Mouse (Mus musculus) liver, embryonic 12.5 days (tissue): Measurements from ENCODE around the gene Rbm5. TPM values are rescaled to one million over a fixed set of nuclear protein-coding genes. Genes with fewer than 3 reads are reported as not detected.

ENCODE experiments used
- ATAC-seq: fragments of 200-750 bp; cut with Nextera tagmentation; 2 replicates; pipeline ENCODE4 v1.8.0; 2017; ENCODE audit warnings: moderate number of reproducible peaks, mild to moderate bottlenecking, moderate library complexity
- H3K27ac ChIP-seq: fragments of 300-500 bp; sonication (generic); 2 replicates; pipeline ENCODE4 v1.5.1; 2016; ENCODE audit warnings: mild to moderate bottlenecking
- H3K27me3 ChIP-seq: fragments of 300-500 bp; sonication (generic); replicated peaks from 2 replicates; pipeline ENCODE4 v1.6.1; 2016; ENCODE audit warnings: mild to moderate bottlenecking, moderate library complexity
- H3K36me3 ChIP-seq: fragments of 300-500 bp; sonication (generic); 2 replicates; pipeline ENCODE4 v1.6.1; 2016; ENCODE audit warnings: mild to moderate bottlenecking, moderate library complexity
- H3K4me1 ChIP-seq: fragments of 300-500 bp; sonication (generic); 2 replicates; pipeline ENCODE4 v1.6.1; 2016
- H3K4me2 ChIP-seq: fragments of 300-500 bp; sonication (generic); 2 replicates; pipeline ENCODE4 v1.6.1; 2016; ENCODE audit warnings: mild to moderate bottlenecking, moderate library complexity
- H3K4me3 ChIP-seq: fragments of 300-500 bp; sonication (generic); 2 replicates; pipeline ENCODE4 v1.5.1; 2016; ENCODE audit warnings: mild to moderate bottlenecking, moderate library complexity
- H3K9ac ChIP-seq: fragments of 300-500 bp; sonication (generic); 2 replicates; pipeline ENCODE4 v1.6.1; 2016; ENCODE audit warnings: mild to moderate bottlenecking, moderate library complexity
- H3K9me3 ChIP-seq: fragments of 300-500 bp; sonication (generic); replicated peaks from 2 replicates; pipeline ENCODE4 v1.6.1; 2016; ENCODE audit warnings: mild to moderate bottlenecking, moderate library complexity
- WGBS: fragments of 180-500 bp; shearing (Covaris S2); methylation state at CpG from one replicate; pipeline ENCODE4 v1.1.7; 2016; ENCODE audit not compliant: insufficient replicate concordance; 5-methylcytosine and 5-hydroxymethylcytosine counted together
- polyA plus RNA-seq: library from polyadenylated mRNA; unstranded; fragments of >200 nt; fragmentation: Nextera tagmentation; extraction: Ambion mirVana; gene quantifications from 2 replicates; pipeline ENCODE4 v1.2.1, GENCODE M21; 2016

Rbm5 gene
- 84.3 and 88.6 TPM in 2 replicates for polyA plus RNA-seq

- no peaks in the 10 kb centered on the region for H3K27me3 ChIP-seq
- H3K36me3 ChIP-seq, result peaks cover 69% of the 10 kb centered on the region
- WGBS, result under 1% methylated on average over 60 of the region's 60 CpGs
Observed at GRCm38 (mm10) chr9:107770374-107771290, at the start of gene Rbm5. Rbm5 (minus strand) TSS chr9:107770996.

GRCm38 (mm10) chr9:107812132-107812531 lies 41.3 kb upstream of the Rbm5 start:
- Histone ChIP-seq H3K9me3 (no peaks in the 10 kb centered on the region), H3K27me3 (no peaks in the 10 kb centered on the region), H3K9ac (no peak overlapping the region), H3K4me2 (no peak overlapping the region), H3K27ac (no peak overlapping the region), H3K4me1 (no peaks in the 10 kb centered on the region), H3K36me3 (peaks cover 68% of the 10 kb centered on the region), H3K4me3 (no peak overlapping the region)
- ATAC-seq, result no peak
- WGBS, result 76% methylated on average over 1 of the region's 1 CpGs

More at GRCm38 (mm10) chr9:107770374-107771290, at the start of gene Rbm5:
- Histone ChIP-seq H3K4me2 (peak within 1 kb of the TSS; percentile 79), H3K9ac (peak within 1 kb of the TSS; percentile 99), H3K27ac (peak within 1 kb of the TSS; percentile 96), H3K9me3 (no peaks in the 10 kb centered on the region), H3K4me1 (peaks cover 28% of the 10 kb centered on the region), H3K4me3 (peak within 1 kb of the TSS; percentile 100)
- ATAC-seq, result peak; percentile 100

- Histone ChIP-seq H3K4me2 (no peak overlapping the region), H3K4me1 (no peaks in the 10 kb centered on the region), H3K27ac (no peak overlapping the region), H3K9ac (no peak overlapping the region), H3K9me3 (no peaks in the 10 kb centered on the region), H3K27me3 (no peaks in the 10 kb centered on the region), H3K36me3 (peaks cover 57% of the 10 kb centered on the region), H3K4me3 (no peak overlapping the region)
- WGBS, result 69% methylated on average over 2 of the region's 2 CpGs
- ATAC-seq, result no peak
Observed at GRCm38 (mm10) chr9:107810985-107811384, 40.2 kb upstream of the Rbm5 start.

- Histone ChIP-seq H3K27me3 (no peaks in the 10 kb centered on the region), H3K4me3 (no peak overlapping the region), H3K27ac (no peak overlapping the region), H3K9ac (no peak overlapping the region), H3K4me1 (0 out of 2 replicates have a peak, but pooled peaks cover 6% of the 10 kb centered on the region), H3K9me3 (no peaks in the 10 kb centered on the region), H3K36me3 (peaks cover 76% of the 10 kb centered on the region), H3K4me2 (no peak overlapping the region)
- ATAC-seq, result no peak
- 25% methylated on average over 6 of the region's 6 CpGs for WGBS
Observed at GRCm38 (mm10) chr9:107791714-107792113, 20.9 kb upstream of the Rbm5 start.

GRCm38 (mm10) chr9:107782536-107783203 lies 11.9 kb upstream of the Rbm5 start:
- H3K27me3 ChIP-seq, result no peaks in the 10 kb centered on the region
- no peaks in the 10 kb centered on the region for H3K9me3 ChIP-seq
- H3K4me2 ChIP-seq, result no peak overlapping the region
- WGBS, result 83% methylated on average over 11 of the region's 11 CpGs
- peaks cover 93% of the 10 kb centered on the region for H3K36me3 ChIP-seq
- H3K27ac ChIP-seq, result no peak overlapping the region
- no peak overlapping the region for H3K4me3 ChIP-seq
- no peak for ATAC-seq
- H3K4me1 ChIP-seq, result no peaks in the 10 kb centered on the region
- H3K9ac ChIP-seq, result no peak overlapping the region

GRCm38 (mm10) chr9:107776809-107777208 lies 6.0 kb upstream of the Rbm5 start:
- Histone ChIP-seq H3K4me2 (no peak overlapping the region), H3K4me3 (no peak overlapping the region), H3K9ac (no peak overlapping the region), H3K36me3 (peaks cover 87% of the 10 kb centered on the region), H3K27me3 (no peaks in the 10 kb centered on the region), H3K27ac (no peak overlapping the region), H3K4me1 (peaks cover 5% of the 10 kb centered on the region), H3K9me3 (no peaks in the 10 kb centered on the region)
- no peak for ATAC-seq

GRCm38 (mm10) chr9:107774411-107774810 lies 3.6 kb upstream of the Rbm5 start:
- Histone ChIP-seq H3K4me3 (no peak overlapping the region), H3K9me3 (no peaks in the 10 kb centered on the region), H3K9ac (no peak overlapping the region), H3K27ac (no peak overlapping the region), H3K27me3 (no peaks in the 10 kb centered on the region), H3K36me3 (peaks cover 64% of the 10 kb centered on the region), H3K4me1 (peaks cover 14% of the 10 kb centered on the region), H3K4me2 (no peak overlapping the region)
- no peak for ATAC-seq
- WGBS, result 81% methylated on average over 3 of the region's 3 CpGs

- Histone ChIP-seq H3K9me3 (no peaks in the 10 kb centered on the region), H3K4me1 (peaks cover 28% of the 10 kb centered on the region), H3K4me3 (no peak overlapping the region; the same call in 1 of the 2 replicates), H3K27ac (peak overlapping the region; percentile 83), H3K4me2 (peak overlapping the region; percentile 79), H3K36me3 (peaks cover 69% of the 10 kb centered on the region), H3K9ac (peak overlapping the region; percentile 99), H3K27me3 (no peaks in the 10 kb centered on the region)
- no peak for ATAC-seq
- WGBS, result 44% methylated on average over 2 of the region's 2 CpGs
Observed at GRCm38 (mm10) chr9:107771782-107772181, 986 bp upstream of the Rbm5 start.

- no peaks in the 10 kb centered on the region for H3K27me3 ChIP-seq
- WGBS, result 1% methylated on average over 9 of the region's 9 CpGs
- H3K36me3 ChIP-seq, result peaks cover 69% of the 10 kb centered on the region
- peak overlapping the region; percentile 96 for H3K27ac ChIP-seq
- H3K9me3 ChIP-seq, result no peaks in the 10 kb centered on the region
- no peak for ATAC-seq
- peak overlapping the region; percentile 74 for H3K4me2 ChIP-seq
- H3K9ac ChIP-seq, result peak overlapping the region; percentile 99
- H3K4me3 ChIP-seq, result peak overlapping the region; percentile 100
- H3K4me1 ChIP-seq, result peaks cover 28% of the 10 kb centered on the region
Observed at GRCm38 (mm10) chr9:107770037-107770373, 791 bp downstream of the Rbm5 start.

- Histone ChIP-seq H3K4me1 (peaks cover 28% of the 10 kb centered on the region), H3K4me2 (peak overlapping the region; percentile 74), H3K27me3 (no peaks in the 10 kb centered on the region), H3K36me3 (peaks cover 69% of the 10 kb centered on the region), H3K4me3 (peak overlapping the region; percentile 100), H3K27ac (peak overlapping the region; percentile 68; the same call in 1 of the 2 replicates), H3K9ac (peak overlapping the region; percentile 99), H3K9me3 (no peaks in the 10 kb centered on the region)
- no peak for ATAC-seq
- 30% methylated on average over 4 of the region's 4 CpGs for WGBS
Observed at GRCm38 (mm10) chr9:107769445-107770000, 1.3 kb downstream of the Rbm5 start.

- no peaks in the 10 kb centered on the region for H3K9me3 ChIP-seq
- peaks cover 69% of the 10 kb centered on the region for H3K36me3 ChIP-seq
- no peaks in the 10 kb centered on the region for H3K27me3 ChIP-seq
- peak overlapping the region; percentile 100 for H3K4me3 ChIP-seq
- H3K4me2 ChIP-seq, result peak overlapping the region; percentile 74
- no peak overlapping the region for H3K9ac ChIP-seq
- no peak for ATAC-seq
- peaks cover 28% of the 10 kb centered on the region for H3K4me1 ChIP-seq
- H3K27ac ChIP-seq, result peak overlapping the region; percentile 45; the same call in 1 of the 2 replicates
- WGBS, result 86% methylated on average over 5 of the region's 5 CpGs
Observed at GRCm38 (mm10) chr9:107768851-107769250, 1.9 kb downstream of the Rbm5 start.

GRCm38 (mm10) chr9:107759593-107759992 lies 11.2 kb downstream of the Rbm5 start:
- H3K4me2 ChIP-seq, result no peak overlapping the region
- H3K4me1 ChIP-seq, result no peaks in the 10 kb centered on the region
- no peak overlapping the region for H3K27ac ChIP-seq
- no peak overlapping the region for H3K9ac ChIP-seq
- ATAC-seq, result no peak
- no peak overlapping the region for H3K4me3 ChIP-seq
- no peaks in the 10 kb centered on the region for H3K9me3 ChIP-seq
- no peaks in the 10 kb centered on the region for H3K27me3 ChIP-seq
- peaks cover 97% of the 10 kb centered on the region for H3K36me3 ChIP-seq
- 84% methylated on average over 6 of the region's 6 CpGs for WGBS
